Mouse (Mus musculus) embryonic facial prominence, embryonic 11.5 days (tissue): ENCODE data around the gene Madd. TPM values are rescaled to one million over a fixed set of nuclear protein-coding genes. Genes with fewer than 3 reads are reported as not detected.

Experiments
- ATAC-seq: fragments of 200-750 bp; cut with Nextera tagmentation; replicated peaks from 2 replicates; pipeline ENCODE4 v1.8.0; 2017; ENCODE audit warnings: low read depth; ENCODE audit not compliant: insufficient number of reproducible peaks, low FRiP score, low TSS enrichment
- DNase-seq: peaks from one replicate; pipeline ENCODE4 v3.0.0-alpha.2; 2015; ENCODE audit warnings: low spot score
- H3K27ac ChIP-seq: fragments of 300-500 bp; sonication (generic); replicated peaks from 2 replicates; pipeline ENCODE4 v1.5.1; 2014; ENCODE audit warnings: mild to moderate bottlenecking, low read depth, low read length, control low read depth
- H3K27me3 ChIP-seq: fragments of 300-500 bp; sonication (generic); 2 replicates; pipeline ENCODE4 v1.6.1; 2014; ENCODE audit warnings: mild to moderate bottlenecking, low read length, moderate library complexity, mixed read lengths; ENCODE audit not compliant: control insufficient read depth, insufficient read depth
- H3K36me3 ChIP-seq: fragments of 300-500 bp; sonication (generic); replicated peaks from 2 replicates; pipeline ENCODE4 v1.6.1; 2014; ENCODE audit warnings: low read depth, mild to moderate bottlenecking, low read length, moderate library complexity, mixed read lengths; ENCODE audit not compliant: control insufficient read depth, insufficient read depth
- H3K4me1 ChIP-seq: fragments of 300-500 bp; sonication (generic); 2 replicates; pipeline ENCODE4 v1.6.1; 2014; ENCODE audit warnings: low read length, mixed read lengths; ENCODE audit not compliant: control insufficient read depth, insufficient read depth
- H3K4me2 ChIP-seq: fragments of 300-500 bp; sonication (generic); 2 replicates; pipeline ENCODE4 v1.6.1; 2014; ENCODE audit warnings: low read depth, mild to moderate bottlenecking, control low read depth, low read length, moderate library complexity
- H3K4me3 ChIP-seq: fragments of 300-500 bp; sonication (generic); 2 replicates; pipeline ENCODE4 v1.5.1; 2014; ENCODE audit warnings: low read depth, low read length, control low read depth
- H3K9ac ChIP-seq: fragments of 300-500 bp; sonication (generic); replicated peaks from 2 replicates; pipeline ENCODE4 v1.6.1; 2014; ENCODE audit warnings: mild to moderate bottlenecking, control low read depth, low read length
- H3K9me3 ChIP-seq: fragments of 300-500 bp; sonication (generic); replicated peaks from 2 replicates; pipeline ENCODE4 v1.6.1; 2016; ENCODE audit warnings: mild to moderate bottlenecking, low read length, inconsistent platforms, mixed read lengths; ENCODE audit not compliant: control insufficient read depth
- WGBS: fragments of 180-500 bp; shearing (Covaris S2); extraction: QIAGEN DNeasy Blood & Tissue Kit; methylation state at CpG from one replicate; pipeline ENCODE4 v1.1.7; 2014; 5-methylcytosine and 5-hydroxymethylcytosine counted together
- polyA plus RNA-seq: library from polyadenylated mRNA; unstranded; fragments of >200 nt; fragmentation: Nextera tagmentation; extraction: Ambion mirVana; gene quantifications from 2 replicates; pipeline ENCODE4 v1.2.1, GENCODE M21; 2014

The Madd gene
- polyA plus RNA-seq, 1 experiment from 2014 or later = 8.0 TPM

GRCm38 (mm10) chr2:91202222-91202971 is 18.8 kb upstream of the Madd start, which contains the start of the genes Nr1h3 and Acp2:
Gene Nr1h3, minus strand, starts transcription at chr2:91202834.
Gene Acp2, plus strand, starts transcription at chr2:91202885.
- Histone ChIP-seq H3K27me3 (no peaks in the 10 kb centered on the region), H3K9ac (peak within 1 kb of the TSS; percentile 79)

GRCm38 (mm10) chr2:91198888-91199287 is 15.3 kb upstream of the Madd start:
- no peaks in the 10 kb centered on the region for H3K9me3 ChIP-seq
- ATAC-seq (no peak), DNase-seq (no peak)
- WGBS = 84% methylated on average over 3 of the region's 3 CpGs
- no peaks in the 10 kb centered on the region for H3K4me1 ChIP-seq
- H3K4me2 ChIP-seq = no peak overlapping the region
- H3K27ac ChIP-seq = no peak overlapping the region
- no peak overlapping the region for H3K9ac ChIP-seq
- no peak overlapping the region for H3K4me3 ChIP-seq
- H3K36me3 ChIP-seq = no peaks in the 10 kb centered on the region
- no peaks in the 10 kb centered on the region for H3K27me3 ChIP-seq

More at GRCm38 (mm10) chr2:91202222-91202971, 18.8 kb upstream of the Madd start, which contains the start of the genes Nr1h3 and Acp2:
- peak; percentile 95 for DNase-seq
- 3% methylated on average over 28 of the region's 28 CpGs for WGBS
- Histone ChIP-seq H3K36me3 (peaks cover 4% of the 10 kb centered on the region), H3K4me2 (peak within 1 kb of the TSS; percentile 57), H3K9me3 (no peaks in the 10 kb centered on the region), H3K4me3 (peak within 1 kb of the TSS; percentile 69), H3K27ac (peak within 1 kb of the TSS; percentile 74), H3K4me1 (no peaks in the 10 kb centered on the region)
- peak; percentile 95 for ATAC-seq

- Histone ChIP-seq H3K9me3 (no peaks in the 10 kb centered on the region), H3K27me3 (no peaks in the 10 kb centered on the region), H3K4me2 (no peak overlapping the region), H3K4me3 (no peak overlapping the region), H3K9ac (no peak overlapping the region), H3K36me3 (no peaks in the 10 kb centered on the region), H3K27ac (no peak overlapping the region), H3K4me1 (no peaks in the 10 kb centered on the region)
- DNase-seq (no peak), ATAC-seq (no peak)
- WGBS = 62% methylated on average over 3 of the region's 3 CpGs
Measured at GRCm38 (mm10) chr2:91196577-91197001, 13.0 kb upstream of the Madd start.

GRCm38 (mm10) chr2:91194624-91195332 is 11.1 kb upstream of the Madd start:
- H3K4me3 ChIP-seq = peak overlapping the region; percentile 16; the same call in 1 of the 2 replicates
- H3K36me3 ChIP-seq = no peaks in the 10 kb centered on the region
- H3K4me1 ChIP-seq = no peaks in the 10 kb centered on the region
- ATAC-seq (peak; percentile 89), DNase-seq (peak; percentile 78)
- peak overlapping the region; percentile 10 for H3K9ac ChIP-seq
- peak overlapping the region; percentile 37 for H3K4me2 ChIP-seq
- H3K27me3 ChIP-seq = no peaks in the 10 kb centered on the region
- H3K9me3 ChIP-seq = no peaks in the 10 kb centered on the region
- H3K27ac ChIP-seq = no peak overlapping the region
- WGBS = under 1% methylated on average over 27 of the region's 27 CpGs

- Histone ChIP-seq H3K9ac (no peak overlapping the region), H3K4me2 (no peak overlapping the region), H3K27ac (no peak overlapping the region), H3K4me1 (no peaks in the 10 kb centered on the region), H3K27me3 (no peaks in the 10 kb centered on the region), H3K9me3 (no peaks in the 10 kb centered on the region), H3K4me3 (no peak overlapping the region), H3K36me3 (no peaks in the 10 kb centered on the region)
- DNase-seq (no peak), ATAC-seq (no peak)
- WGBS = 82% methylated on average over 16 of the region's 16 CpGs
Measured at GRCm38 (mm10) chr2:91190501-91190900, 6.9 kb upstream of the Madd start.

GRCm38 (mm10) chr2:91187431-91187830 is 3.8 kb upstream of the Madd start:
- Histone ChIP-seq H3K27me3 (no peaks in the 10 kb centered on the region), H3K4me2 (no peak overlapping the region), H3K36me3 (no peaks in the 10 kb centered on the region), H3K9me3 (no peaks in the 10 kb centered on the region), H3K9ac (no peak overlapping the region), H3K4me1 (no peaks in the 10 kb centered on the region), H3K4me3 (no peak overlapping the region), H3K27ac (no peak overlapping the region)
- no peak for ATAC-seq
- WGBS = 65% methylated on average over 4 of the region's 4 CpGs
- DNase-seq = no peak

GRCm38 (mm10) chr2:91186208-91186607 is 2.6 kb upstream of the Madd start:
- no peak for DNase-seq
- no peak overlapping the region for H3K9ac ChIP-seq
- WGBS = 81% methylated on average over 1 of the region's 1 CpGs

GRCm38 (mm10) chr2:91183148-91183513 is 506 bp downstream of the Madd start:
- H3K4me2 ChIP-seq = peak overlapping the region; percentile 78
- H3K36me3 ChIP-seq = no peaks in the 10 kb centered on the region
- WGBS = under 1% methylated on average over 9 of the region's 9 CpGs
- H3K4me3 ChIP-seq = peak overlapping the region; percentile 87
- ATAC-seq = peak; percentile 94
- DNase-seq = peak; percentile 96
- no peaks in the 10 kb centered on the region for H3K9me3 ChIP-seq
- no peaks in the 10 kb centered on the region for H3K4me1 ChIP-seq
- no peaks in the 10 kb centered on the region for H3K27me3 ChIP-seq
- peak overlapping the region; percentile 68 for H3K9ac ChIP-seq
- H3K27ac ChIP-seq = peak overlapping the region; percentile 72

More at GRCm38 (mm10) chr2:91186208-91186607, 2.6 kb upstream of the Madd start:
- Histone ChIP-seq H3K27me3 (no peaks in the 10 kb centered on the region), H3K4me3 (no peak overlapping the region), H3K27ac (no peak overlapping the region), H3K4me2 (no peak overlapping the region), H3K9me3 (no peaks in the 10 kb centered on the region), H3K4me1 (no peaks in the 10 kb centered on the region), H3K36me3 (no peaks in the 10 kb centered on the region)
- ATAC-seq = no peak
